Mouse (Mus musculus): ENCODE data around the gene Cep104. TPM values are rescaled to one million over a fixed set of nuclear protein-coding genes. Genes with fewer than 3 reads are reported as not detected.

Gene Cep104
- polyA plus RNA-seq (2012), result 7.8 and 10.7 TPM in 2 replicates

- TF ChIP-seq GATA1 (IDR thresholded peaks at IDR 0.05; ENCODE audit: low read length), result no peak
These were observed at the start of gene Cep104, which contains the start of gene Dffb for GRCm38 (mm10) chr4:153974431-153975291. Cep104 (plus strand) TSS chr4:153975194. Dffb (minus strand) TSS chr4:153975126.

- TF ChIP-seq GATA1 (IDR thresholded peaks at IDR 0.05; ENCODE audit: low read length), result no peak
These were observed 46.2 kb upstream of the Cep104 start for GRCm38 (mm10) chr4:153928772-153929299.

- TF ChIP-seq GATA1 (IDR thresholded peaks at IDR 0.05; ENCODE audit: low read length), result no peak
These were observed 45.6 kb upstream of the Cep104 start for GRCm38 (mm10) chr4:153929425-153929824.

- TF ChIP-seq GATA1 (IDR thresholded peaks at IDR 0.05; ENCODE audit: low read length), result no peak
These were observed 45.1 kb upstream of the Cep104 start for GRCm38 (mm10) chr4:153929921-153930320.

- no peak for TF ChIP-seq GATA1 (IDR thresholded peaks at IDR 0.05; ENCODE audit: low read length)
These were observed 31.8 kb upstream of the Cep104 start for GRCm38 (mm10) chr4:153943243-153943642.

- TF ChIP-seq GATA1 (IDR thresholded peaks at IDR 0.05; ENCODE audit: low read length), result no peak
These were observed 30.7 kb upstream of the Cep104 start for GRCm38 (mm10) chr4:153944261-153944660.

- no peak for TF ChIP-seq GATA1 (IDR thresholded peaks at IDR 0.05; ENCODE audit: low read length)
These were observed 29.3 kb upstream of the Cep104 start for GRCm38 (mm10) chr4:153945741-153946140.

- no peak for TF ChIP-seq GATA1 (IDR thresholded peaks at IDR 0.05; ENCODE audit: low read length)
These were observed 24.6 kb upstream of the Cep104 start for GRCm38 (mm10) chr4:153950372-153950771.

GRCm38 (mm10) chr4:153951150-153951549 lies 23.8 kb upstream of the Cep104 start:
- TF ChIP-seq GATA1 (IDR thresholded peaks at IDR 0.05; ENCODE audit: low read length), result no peak

GRCm38 (mm10) chr4:153951692-153952091 lies 23.3 kb upstream of the Cep104 start:
- TF ChIP-seq GATA1 (IDR thresholded peaks at IDR 0.05; ENCODE audit: low read length), result no peak

GRCm38 (mm10) chr4:153955651-153956050 lies 19.3 kb upstream of the Cep104 start:
- no peak for TF ChIP-seq GATA1 (IDR thresholded peaks at IDR 0.05; ENCODE audit: low read length)

GRCm38 (mm10) chr4:153956569-153957405 lies 18.2 kb upstream of the Cep104 start, which contains the start of gene A430005L14Rik:
A430005L14Rik (plus strand) TSS chr4:153957237.
- TF ChIP-seq GATA1 (IDR thresholded peaks at IDR 0.05; ENCODE audit: low read length), result no peak

- TF ChIP-seq GATA1 (IDR thresholded peaks at IDR 0.05; ENCODE audit: low read length), result no peak
These were observed 17.3 kb upstream of the Cep104 start for GRCm38 (mm10) chr4:153957444-153958250.

- no peak for TF ChIP-seq GATA1 (IDR thresholded peaks at IDR 0.05; ENCODE audit: low read length)
These were observed 12.4 kb upstream of the Cep104 start for GRCm38 (mm10) chr4:153962631-153963030.

GRCm38 (mm10) chr4:153966651-153967050 lies 8.3 kb upstream of the Cep104 start:
- TF ChIP-seq GATA1 (IDR thresholded peaks at IDR 0.05; ENCODE audit: low read length), result no peak

Data from G1E-ER4 (cell line).